Mouse (Mus musculus): ENCODE results near the gene Arl3. TPM values are rescaled to one million over a fixed set of nuclear protein-coding genes. Genes with fewer than 3 reads are reported as not detected.

The Arl3 gene
- total and polyA plus RNA-seq, 2 experiments from 2014 or later: 98.1 to 202 TPM

DNA sequence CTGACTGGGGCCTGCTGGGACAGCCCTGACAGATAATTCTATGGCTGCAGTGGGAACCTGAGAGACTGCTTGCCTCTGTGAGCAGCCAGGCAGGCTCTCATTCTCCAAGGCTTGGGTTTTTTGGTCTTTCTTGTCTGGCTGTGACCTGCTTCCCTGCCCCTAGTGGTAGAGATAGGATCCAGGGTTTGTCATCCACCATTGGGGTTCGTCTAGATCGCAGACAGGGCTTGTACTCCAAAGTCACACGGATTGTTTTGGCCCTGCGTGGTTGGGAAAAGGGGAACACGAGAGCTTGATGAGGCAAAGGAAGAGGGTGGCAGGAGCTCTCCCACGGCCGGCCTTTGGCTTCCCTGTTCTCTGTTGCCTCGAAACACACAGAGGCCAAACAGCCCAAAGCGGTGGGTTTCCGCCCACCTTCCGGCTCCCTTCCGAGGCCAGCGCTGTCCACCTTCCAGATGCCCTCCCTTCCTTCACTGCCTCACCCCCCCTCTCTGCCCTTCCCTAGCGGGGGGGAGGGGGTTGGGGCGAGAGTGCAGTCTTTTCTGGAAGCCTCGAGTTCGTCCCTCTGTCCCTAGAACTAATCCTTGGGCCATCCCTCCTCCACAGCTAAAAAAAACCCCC lies 90.0 kb downstream of the Arl3 start:
- H3K9me3 ChIP-seq (ENCODE audit: low read length): no peaks in the 10 kb centered on the region
- no peak overlapping the region for H3K4me3 ChIP-seq (ENCODE audit: low read depth, low read length)
- no peaks in the 10 kb centered on the region for H3K27me3 ChIP-seq (ENCODE audit: insufficient read depth, low read length)
- WGBS: 33% methylated on average over 17 of the region's 17 CpGs
- H3K27ac ChIP-seq (ENCODE audit: low read depth, low read length): peak overlapping the region; percentile 54; the same call in 1 of the 2 replicates
- TF ChIP-seq CTCF (IDR thresholded peaks at IDR 0.05; ENCODE audit: low read depth): peak; percentile 60
- H3K4me2 ChIP-seq (ENCODE audit: low read depth): no peak overlapping the region
- H3K9ac ChIP-seq: no peak overlapping the region
- peaks cover 41% of the 10 kb centered on the region for H3K36me3 ChIP-seq (ENCODE audit: insufficient read depth)
- peak; percentile 49; the same call in 1 of the 2 replicates for ATAC-seq
- no peak for DNase-seq
- H3K4me1 ChIP-seq (ENCODE audit: insufficient read depth): peaks cover 9% of the 10 kb centered on the region

DNA sequence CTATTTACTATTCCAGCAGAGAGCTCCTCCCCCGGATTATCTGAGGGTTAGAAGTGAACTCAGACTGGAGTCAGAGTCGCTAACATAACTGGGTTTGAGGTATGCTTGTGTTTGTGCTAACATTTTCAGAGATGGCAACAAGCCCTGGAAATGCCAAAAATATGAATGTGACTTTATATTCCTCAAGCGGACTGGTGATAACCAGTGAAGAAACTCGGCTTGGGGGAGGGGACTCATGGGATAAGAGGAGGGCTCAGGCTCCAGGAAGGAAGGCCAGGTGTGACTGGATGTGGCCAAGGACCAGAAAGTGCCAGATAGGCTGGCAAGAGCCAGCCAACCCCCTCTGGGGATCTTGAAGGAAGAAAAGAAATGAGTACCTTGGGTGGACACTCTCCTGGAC lies 91.2 kb downstream of the Arl3 start:
- 17% methylated on average over 4 of the region's 4 CpGs for WGBS
- no peak for TF ChIP-seq CTCF (IDR thresholded peaks at IDR 0.05; ENCODE audit: low read depth)
- Histone ChIP-seq H3K4me3 (ENCODE audit: low read depth, low read length) (no peak overlapping the region), H3K27me3 (ENCODE audit: insufficient read depth, low read length) (no peaks in the 10 kb centered on the region), H3K9ac (no peak overlapping the region), H3K4me2 (ENCODE audit: low read depth) (no peak overlapping the region), H3K9me3 (ENCODE audit: low read length) (no peaks in the 10 kb centered on the region), H3K36me3 (ENCODE audit: insufficient read depth) (peaks cover 40% of the 10 kb centered on the region), H3K27ac (ENCODE audit: low read depth, low read length) (no peak overlapping the region), H3K4me1 (ENCODE audit: insufficient read depth) (peaks cover 9% of the 10 kb centered on the region)
- no peak for ATAC-seq
- DNase-seq: no peak

DNA sequence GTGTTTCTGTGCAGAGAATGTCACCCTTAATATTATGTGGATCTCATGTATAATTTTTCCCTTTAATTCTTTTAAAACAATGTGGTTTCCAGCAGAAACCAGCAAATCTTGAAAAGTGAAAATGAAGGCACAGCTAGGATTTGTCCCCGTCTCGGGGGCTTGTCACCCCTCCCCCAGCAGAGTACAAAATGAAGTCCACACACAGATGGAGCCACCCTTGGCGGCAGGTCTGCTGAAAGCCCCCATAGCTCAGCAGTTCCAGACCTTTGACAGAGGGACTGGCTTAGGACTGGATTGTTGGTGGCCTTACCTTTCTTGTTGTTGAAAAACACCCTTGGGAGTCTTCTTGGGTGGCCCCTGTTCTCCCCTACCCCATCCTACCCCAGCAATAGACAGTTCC lies 91.6 kb downstream of the Arl3 start:
- H3K4me2 ChIP-seq (ENCODE audit: low read depth): no peak overlapping the region
- H3K9me3 ChIP-seq (ENCODE audit: low read length): no peaks in the 10 kb centered on the region
- H3K4me3 ChIP-seq (ENCODE audit: low read depth, low read length): no peak overlapping the region
- no peak for TF ChIP-seq CTCF (IDR thresholded peaks at IDR 0.05; ENCODE audit: low read depth)
- H3K27me3 ChIP-seq (ENCODE audit: insufficient read depth, low read length): no peaks in the 10 kb centered on the region
- ATAC-seq (no peak), DNase-seq (no peak)
- peaks cover 9% of the 10 kb centered on the region for H3K4me1 ChIP-seq (ENCODE audit: insufficient read depth)
- H3K9ac ChIP-seq: no peak overlapping the region
- H3K27ac ChIP-seq (ENCODE audit: low read depth, low read length): no peak overlapping the region
- peaks cover 40% of the 10 kb centered on the region for H3K36me3 ChIP-seq (ENCODE audit: insufficient read depth)
- WGBS: 18% methylated on average over 3 of the region's 3 CpGs

Other genes starting within 250 kb of the Arl3 start
- 395 and 483 TPM in 2 replicates for gene Psd, start 246.0 kb downstream of the Arl3 start, total RNA-seq (2014; rRNA removed)
- 158 and 178 TPM in 2 replicates for gene Psd, start 246.0 kb downstream of the Arl3 start, polyA plus RNA-seq (2015; fragmentation: Nextera tagmentation; extraction: Ambion mirVana)
- 37.2 and 54.8 TPM in 2 replicates for gene Fbxl15, start 245.0 kb downstream of the Arl3 start, total RNA-seq (2014; rRNA removed)
- gene Fbxl15, start 245.0 kb downstream of the Arl3 start, polyA plus RNA-seq (2015; fragmentation: Nextera tagmentation; extraction: Ambion mirVana): 50.3 and 59.1 TPM in 2 replicates
- gene Cuedc2, start 234.5 kb downstream of the Arl3 start, total RNA-seq (2014; rRNA removed): 214 and 275 TPM in 2 replicates
- 388 and 443 TPM in 2 replicates for gene Cuedc2, start 234.5 kb downstream of the Arl3 start, polyA plus RNA-seq (2015; fragmentation: Nextera tagmentation; extraction: Ambion mirVana)
- 4.1 and 5.3 TPM in 2 replicates for gene Mfsd13a, start 232.1 kb downstream of the Arl3 start, total RNA-seq (2014; rRNA removed)
- gene Mfsd13a, start 232.1 kb downstream of the Arl3 start, polyA plus RNA-seq (2015; fragmentation: Nextera tagmentation; extraction: Ambion mirVana): 11.5 and 14.1 TPM in 2 replicates
- gene 2310034G01Rik, start 222.9 kb downstream of the Arl3 start, total RNA-seq (2014; rRNA removed): 2.4 and 4.3 TPM in 2 replicates
- gene 2310034G01Rik, start 222.9 kb downstream of the Arl3 start, polyA plus RNA-seq (2015; fragmentation: Nextera tagmentation; extraction: Ambion mirVana): 2.0 and 2.3 TPM in 2 replicates
- gene Actr1a, start 177.4 kb downstream of the Arl3 start, total RNA-seq (2014; rRNA removed): 356 and 372 TPM in 2 replicates
- 360 and 367 TPM in 2 replicates for gene Actr1a, start 177.4 kb downstream of the Arl3 start, polyA plus RNA-seq (2015; fragmentation: Nextera tagmentation; extraction: Ambion mirVana)
- gene Sufu, start 176.3 kb downstream of the Arl3 start, total RNA-seq (2014; rRNA removed): 9.4 and 13.1 TPM in 2 replicates
- gene Sufu, start 176.3 kb downstream of the Arl3 start, polyA plus RNA-seq (2015; fragmentation: Nextera tagmentation; extraction: Ambion mirVana): 12.7 and 17.7 TPM in 2 replicates
- gene Trim8, start 71.5 kb downstream of the Arl3 start, total RNA-seq (2014; rRNA removed): 68.6 and 76.5 TPM in 2 replicates
- gene Trim8, start 71.5 kb downstream of the Arl3 start, polyA plus RNA-seq (2015; fragmentation: Nextera tagmentation; extraction: Ambion mirVana): 25.9 and 28.2 TPM in 2 replicates
- 8.0 and 12.6 TPM in 2 replicates for gene Sfxn2, start 167 bp upstream of the Arl3 start, total RNA-seq (2014; rRNA removed)
- gene Sfxn2, start 167 bp upstream of the Arl3 start, polyA plus RNA-seq (2015; fragmentation: Nextera tagmentation; extraction: Ambion mirVana): 8.2 and 10.6 TPM in 2 replicates
- gene Wbp1l, start 25.9 kb upstream of the Arl3 start, total RNA-seq (2014; rRNA removed): 32.6 and 37.0 TPM in 2 replicates
- 16.4 and 25.4 TPM in 2 replicates for gene Wbp1l, start 25.9 kb upstream of the Arl3 start, polyA plus RNA-seq (2015; fragmentation: Nextera tagmentation; extraction: Ambion mirVana)
- gene Cyp17a1, start 100.0 kb upstream of the Arl3 start, total RNA-seq (2014; rRNA removed): 0.08 TPM in 1 of 2 replicates, not detected in the other
- not detected in 2 replicates for gene Cyp17a1, start 100.0 kb upstream of the Arl3 start, polyA plus RNA-seq (2015; fragmentation: Nextera tagmentation; extraction: Ambion mirVana)
- gene Borcs7, start 116.7 kb upstream of the Arl3 start, total RNA-seq (2014; rRNA removed): 14.4 and 15.2 TPM in 2 replicates
- gene Borcs7, start 116.7 kb upstream of the Arl3 start, polyA plus RNA-seq (2015; fragmentation: Nextera tagmentation; extraction: Ambion mirVana): 20.6 and 29.5 TPM in 2 replicates
- gene As3mt, start 134.3 kb upstream of the Arl3 start, total RNA-seq (2014; rRNA removed): 14.5 and 17.4 TPM in 2 replicates
- gene As3mt, start 134.3 kb upstream of the Arl3 start, polyA plus RNA-seq (2015; fragmentation: Nextera tagmentation; extraction: Ambion mirVana): 14.4 and 18.4 TPM in 2 replicates
- 11.7 and 16.6 TPM in 2 replicates for gene Cnnm2, start 188.4 kb upstream of the Arl3 start, total RNA-seq (2014; rRNA removed)
- 5.2 and 6.2 TPM in 2 replicates for gene Cnnm2, start 188.4 kb upstream of the Arl3 start, polyA plus RNA-seq (2015; fragmentation: Nextera tagmentation; extraction: Ambion mirVana)

Measured in forebrain, postnatal 0 days (tissue).